Mouse (Mus musculus): ENCODE measurements at regions not wholly inside any gene's neighbourhood (a gene's known extent, or its start where the extent isn't known, plus 50 kb on each side); places are given as distances from the start of the nearest gene placed in this dataset.

GRCm38 (mm10) chr10:109515225-109515624 lies 504.4 kb upstream of the Syt1 start:
- Histone ChIP-seq H3K27me3 (no peaks in the 10 kb centered on the region), H3K4me1 (no peaks in the 10 kb centered on the region), H3K9ac (replicated peaks) (no peak overlapping the region), H3K9me3 (no peaks in the 10 kb centered on the region), H3K36me3 (no peaks in the 10 kb centered on the region), H3K4me2 (replicated peaks) (no peak overlapping the region), H3K27ac (replicated peaks) (no peak overlapping the region), H3K4me3 (no peak overlapping the region)
- ATAC-seq (ENCODE audit: low FRiP score, low read depth): no peak
- 94% methylated on average over 3 of the region's 3 CpGs for WGBS

- no peaks in the 10 kb centered on the region for H3K4me1 ChIP-seq
- H3K36me3 ChIP-seq: no peaks in the 10 kb centered on the region
- H3K27me3 ChIP-seq: no peaks in the 10 kb centered on the region
- WGBS: 68% methylated on average over 1 of the region's 1 CpGs
- H3K4me2 ChIP-seq (replicated peaks): no peak overlapping the region
- H3K9me3 ChIP-seq: no peaks in the 10 kb centered on the region
- H3K9ac ChIP-seq (replicated peaks): no peak overlapping the region
- no peak overlapping the region for H3K27ac ChIP-seq (replicated peaks)
- no peak for ATAC-seq (ENCODE audit: low FRiP score, low read depth)
- no peak overlapping the region for H3K4me3 ChIP-seq
Observed at GRCm38 (mm10) chr10:109510917-109511715, 500.3 kb upstream of the Syt1 start.

GRCm38 (mm10) chr10:109508553-109508952 lies 497.8 kb upstream of the Syt1 start:
- H3K36me3 ChIP-seq: no peaks in the 10 kb centered on the region
- H3K4me2 ChIP-seq (replicated peaks): no peak overlapping the region
- no peak for ATAC-seq (ENCODE audit: low FRiP score, low read depth)
- H3K4me3 ChIP-seq: no peak overlapping the region
- no peaks in the 10 kb centered on the region for H3K9me3 ChIP-seq
- no peak overlapping the region for H3K27ac ChIP-seq (replicated peaks)
- H3K4me1 ChIP-seq: no peaks in the 10 kb centered on the region
- no peaks in the 10 kb centered on the region for H3K27me3 ChIP-seq
- WGBS: 87% methylated on average over 1 of the region's 1 CpGs
- H3K9ac ChIP-seq (replicated peaks): no peak overlapping the region

GRCm38 (mm10) chr10:109507228-109507627 lies 496.4 kb upstream of the Syt1 start:
- no peak overlapping the region for H3K4me2 ChIP-seq (replicated peaks)
- peaks cover 2% of the 10 kb centered on the region; the same call in 1 of the 2 replicates for H3K9me3 ChIP-seq
- no peak overlapping the region for H3K9ac ChIP-seq (replicated peaks)
- 77% methylated on average over 3 of the region's 3 CpGs for WGBS
- no peak overlapping the region for H3K27ac ChIP-seq (replicated peaks)
- ATAC-seq (ENCODE audit: low FRiP score, low read depth): no peak
- no peaks in the 10 kb centered on the region for H3K36me3 ChIP-seq
- H3K4me1 ChIP-seq: no peaks in the 10 kb centered on the region
- no peaks in the 10 kb centered on the region for H3K27me3 ChIP-seq
- no peak overlapping the region for H3K4me3 ChIP-seq

- H3K9ac ChIP-seq (replicated peaks): no peak overlapping the region
- no peak overlapping the region for H3K4me2 ChIP-seq (replicated peaks)
- WGBS: 54% methylated on average over 4 of the region's 4 CpGs
- H3K27me3 ChIP-seq: no peaks in the 10 kb centered on the region
- ATAC-seq (ENCODE audit: low FRiP score, low read depth): no peak
- H3K4me1 ChIP-seq: no peaks in the 10 kb centered on the region
- no peak overlapping the region for H3K4me3 ChIP-seq
- peaks cover 4% of the 10 kb centered on the region; the same call in 1 of the 2 replicates for H3K9me3 ChIP-seq
- H3K36me3 ChIP-seq: no peaks in the 10 kb centered on the region
- no peak overlapping the region for H3K27ac ChIP-seq (replicated peaks)
Observed at GRCm38 (mm10) chr10:109504683-109505082, 493.9 kb upstream of the Syt1 start.

- no peak overlapping the region for H3K4me2 ChIP-seq (replicated peaks)
- peaks cover 4% of the 10 kb centered on the region; the same call in 1 of the 2 replicates for H3K9me3 ChIP-seq
- no peak for ATAC-seq (ENCODE audit: low FRiP score, low read depth)
Observed at GRCm38 (mm10) chr10:109500861-109501260, 490.1 kb upstream of the Syt1 start.

GRCm38 (mm10) chr10:109498301-109498700 lies 487.5 kb upstream of the Syt1 start:
- Histone ChIP-seq H3K9me3 (peaks cover 4% of the 10 kb centered on the region; the same call in 1 of the 2 replicates), H3K36me3 (no peaks in the 10 kb centered on the region), H3K4me1 (no peaks in the 10 kb centered on the region), H3K9ac (replicated peaks) (no peak overlapping the region), H3K4me2 (replicated peaks) (no peak overlapping the region), H3K4me3 (no peak overlapping the region), H3K27ac (replicated peaks) (no peak overlapping the region), H3K27me3 (no peaks in the 10 kb centered on the region)
- ATAC-seq (ENCODE audit: low FRiP score, low read depth): no peak
- WGBS: 75% methylated on average over 3 of the region's 3 CpGs

More at GRCm38 (mm10) chr10:109500861-109501260, 490.1 kb upstream of the Syt1 start:
- Histone ChIP-seq H3K27me3 (no peaks in the 10 kb centered on the region), H3K4me3 (no peak overlapping the region), H3K36me3 (no peaks in the 10 kb centered on the region), H3K9ac (replicated peaks) (no peak overlapping the region), H3K27ac (replicated peaks) (no peak overlapping the region), H3K4me1 (no peaks in the 10 kb centered on the region)

GRCm38 (mm10) chr10:109496161-109496560 lies 485.4 kb upstream of the Syt1 start:
- Histone ChIP-seq H3K4me1 (no peaks in the 10 kb centered on the region), H3K9me3 (no peaks in the 10 kb centered on the region), H3K36me3 (no peaks in the 10 kb centered on the region), H3K9ac (replicated peaks) (no peak overlapping the region), H3K4me3 (no peak overlapping the region), H3K27ac (replicated peaks) (no peak overlapping the region), H3K27me3 (no peaks in the 10 kb centered on the region), H3K4me2 (replicated peaks) (no peak overlapping the region)
- WGBS: 86% methylated on average over 10 of the region's 10 CpGs
- 0 out of 2 replicates have a peak, but pooled peaks have one; percentile 27 for ATAC-seq (ENCODE audit: low FRiP score, low read depth)

- 69% methylated on average over 4 of the region's 4 CpGs for WGBS
- ATAC-seq (ENCODE audit: low FRiP score, low read depth): no peak
Observed at GRCm38 (mm10) chr10:109490765-109491164, 480.0 kb upstream of the Syt1 start.

GRCm38 (mm10) chr10:109488000-109488399 lies 477.2 kb upstream of the Syt1 start:
- H3K36me3 ChIP-seq: no peaks in the 10 kb centered on the region
- H3K27ac ChIP-seq (replicated peaks): no peak overlapping the region
- no peak overlapping the region for H3K9ac ChIP-seq (replicated peaks)
- 94% methylated on average over 1 of the region's 1 CpGs for WGBS
- no peak overlapping the region for H3K4me2 ChIP-seq (replicated peaks)
- no peaks in the 10 kb centered on the region for H3K9me3 ChIP-seq
- H3K27me3 ChIP-seq: no peaks in the 10 kb centered on the region
- H3K4me1 ChIP-seq: no peaks in the 10 kb centered on the region
- no peak overlapping the region for H3K4me3 ChIP-seq
- no peak for ATAC-seq (ENCODE audit: low FRiP score, low read depth)

More at GRCm38 (mm10) chr10:109490765-109491164, 480.0 kb upstream of the Syt1 start:
- H3K9ac ChIP-seq (replicated peaks): no peak overlapping the region
- no peaks in the 10 kb centered on the region for H3K4me1 ChIP-seq
- H3K9me3 ChIP-seq: no peaks in the 10 kb centered on the region
- H3K27ac ChIP-seq (replicated peaks): no peak overlapping the region
- no peak overlapping the region for H3K4me2 ChIP-seq (replicated peaks)
- no peaks in the 10 kb centered on the region for H3K36me3 ChIP-seq
- no peaks in the 10 kb centered on the region for H3K27me3 ChIP-seq
- no peak overlapping the region for H3K4me3 ChIP-seq

GRCm38 (mm10) chr10:109486917-109487604 lies 476.3 kb upstream of the Syt1 start:
- H3K27ac ChIP-seq (replicated peaks): no peak overlapping the region
- no peak overlapping the region for H3K4me2 ChIP-seq (replicated peaks)
- no peaks in the 10 kb centered on the region for H3K27me3 ChIP-seq
- no peak for ATAC-seq (ENCODE audit: low FRiP score, low read depth)
- H3K36me3 ChIP-seq: no peaks in the 10 kb centered on the region
- no peak overlapping the region for H3K4me3 ChIP-seq
- H3K9ac ChIP-seq (replicated peaks): no peak overlapping the region
- H3K4me1 ChIP-seq: no peaks in the 10 kb centered on the region
- WGBS: 90% methylated on average over 7 of the region's 7 CpGs
- H3K9me3 ChIP-seq: no peaks in the 10 kb centered on the region

GRCm38 (mm10) chr10:109480551-109480950 lies 469.8 kb upstream of the Syt1 start:
- H3K9ac ChIP-seq (replicated peaks): no peak overlapping the region
- H3K27ac ChIP-seq (replicated peaks): no peak overlapping the region
- no peak overlapping the region for H3K4me2 ChIP-seq (replicated peaks)
- no peak overlapping the region for H3K4me3 ChIP-seq
- H3K9me3 ChIP-seq: no peaks in the 10 kb centered on the region
- no peaks in the 10 kb centered on the region for H3K4me1 ChIP-seq
- no peak for ATAC-seq (ENCODE audit: low FRiP score, low read depth)
- no peaks in the 10 kb centered on the region for H3K27me3 ChIP-seq
- H3K36me3 ChIP-seq: no peaks in the 10 kb centered on the region

All from midbrain, embryonic 12.5 days (tissue).